Mouse (Mus musculus) macrophage (primary cell): Measurements from ENCODE around the gene Zfp873. TPM values are rescaled to one million over a fixed set of nuclear protein-coding genes. Genes with fewer than 3 reads are reported as not detected.
"Not testable (repeated sequence)": the region's sequence is repeated elsewhere in the genome, so short reads cannot be mapped to it uniquely, and the experiment has no call there.

Experiments used
- H3K27ac ChIP-seq: fragments of 350-480 bp; formaldehyde crosslinking; 2 replicates; pipeline ENCODE4 v1.9.0; 2021
- H3K36me3 ChIP-seq: fragments of 350-480 bp; formaldehyde crosslinking; 2 replicates; pipeline ENCODE4 v1.9.0; 2021; ENCODE audit errors: inconsistent target
- H3K4me3 ChIP-seq: fragments of 350-480 bp; formaldehyde crosslinking; 2 replicates; pipeline ENCODE4 v1.9.0; 2021; ENCODE audit errors: inconsistent target
- H3K79me2 ChIP-seq: fragments of 350-480 bp; formaldehyde crosslinking; 2 replicates; pipeline ENCODE4 v1.9.0; 2021; ENCODE audit errors: inconsistent target
- WGBS: methylation state at CpG from one replicate; pipeline ENCODE4 v1.1.7; 2026; ENCODE audit warnings: inconsistent platforms; ENCODE audit not compliant: missing documents; 5-methylcytosine and 5-hydroxymethylcytosine counted together
- polyA plus RNA-seq: library from polyadenylated mRNA; stranded (reverse); fragments of 250-400 nt; gene quantifications from 3 replicates; pipeline ENCODE4 v1.2.4, GENCODE M21; 2018; ENCODE audit warnings: inconsistent platforms
- total RNA-seq, 78 experiments: library from RNA; depleted of rRNA; stranded (reverse); fragments of 250-400 nt; gene quantifications; 1 replicate in 9 of 78; 2 replicates in 24 of 78; 3 replicates in 43 of 78; 4 replicates in 2 of 78; pipeline ENCODE4 v1.2.4; 2018; ENCODE audit warnings: inconsistent platforms in 56 of 78

Zfp873 gene
- 10 to 100 TPM in 8 of 26 experiments, 1 to 10 TPM in 12, under 1 TPM in 5, not detected in 1; 0.25 to 16.8 (median 6.5) TPM for total RNA-seq (2018; cell fraction: chromatin; rRNA removed)
- 1 to 10 TPM in 23 of 26 experiments, under 1 TPM in 3; 0.86 to 4.4 (median 3.1) TPM for total RNA-seq (2018; cell fraction: cytosol; rRNA removed)
- total RNA-seq (2018; cell fraction: nucleus; rRNA removed) = 10 to 100 TPM in 5 of 26 experiments, 1 to 10 TPM in 17, under 1 TPM in 4; 0.34 to 18.5 (median 3.5) TPM
- polyA plus RNA-seq = 2.8 to 3.9 TPM (median 3.2 TPM) in 3 replicates

DNA sequence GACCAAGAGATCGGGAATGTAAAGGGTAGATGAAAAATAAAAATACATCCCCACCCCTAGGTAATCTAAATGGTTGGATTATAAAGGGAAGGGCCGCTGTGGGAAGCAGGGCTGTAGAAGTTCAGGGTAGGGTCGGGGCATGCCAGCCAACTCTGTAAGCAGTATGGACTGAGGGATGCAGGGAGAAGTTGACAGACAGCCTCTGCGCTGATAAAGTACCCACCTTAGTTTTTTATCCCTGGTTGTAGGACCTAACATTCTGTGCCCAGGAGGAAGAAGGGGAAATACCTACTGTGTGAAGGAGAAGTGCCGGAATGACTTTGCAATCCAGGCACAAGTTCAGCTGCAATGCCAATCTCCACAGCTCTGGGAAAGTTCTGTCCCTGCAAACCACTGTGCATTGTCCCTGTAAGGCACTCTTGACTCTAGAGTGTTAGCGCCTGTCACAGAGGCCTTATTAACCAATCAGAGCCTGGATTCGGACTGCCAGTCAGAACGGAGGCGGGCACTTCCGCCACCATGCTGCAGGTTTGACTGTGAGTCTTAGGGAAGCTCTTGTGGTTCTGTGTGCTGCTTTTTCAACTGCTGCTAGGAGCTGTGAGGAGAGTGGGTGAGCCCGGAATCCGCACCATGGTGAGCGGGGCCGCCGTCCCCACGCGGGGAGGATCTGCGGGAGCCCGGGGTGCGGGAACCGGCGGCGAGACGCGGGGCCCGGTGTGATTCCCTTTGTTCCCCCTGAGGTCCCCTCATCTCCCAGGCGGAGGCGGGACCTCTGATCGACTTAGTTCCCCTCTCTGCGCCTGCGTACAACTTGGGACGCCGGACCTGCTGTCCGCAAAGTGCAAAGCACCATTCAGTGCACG, at the start of gene Zfp873:
Zfp873 (plus strand) TSS at position 527 of the 863 bp plus-strand sequence.
- no peaks in the 10 kb centered on the region; the same call in 1 of the 2 replicates for H3K79me2 ChIP-seq
- 9% methylated on average over 35 of the region's 35 CpGs for WGBS
- peak within 1 kb of the TSS; percentile 46 for H3K4me3 ChIP-seq
- no peaks in the 10 kb centered on the region for H3K36me3 ChIP-seq
- peak within 1 kb of the TSS; percentile 7; the same call in 1 of the 2 replicates for H3K27ac ChIP-seq

DNA sequence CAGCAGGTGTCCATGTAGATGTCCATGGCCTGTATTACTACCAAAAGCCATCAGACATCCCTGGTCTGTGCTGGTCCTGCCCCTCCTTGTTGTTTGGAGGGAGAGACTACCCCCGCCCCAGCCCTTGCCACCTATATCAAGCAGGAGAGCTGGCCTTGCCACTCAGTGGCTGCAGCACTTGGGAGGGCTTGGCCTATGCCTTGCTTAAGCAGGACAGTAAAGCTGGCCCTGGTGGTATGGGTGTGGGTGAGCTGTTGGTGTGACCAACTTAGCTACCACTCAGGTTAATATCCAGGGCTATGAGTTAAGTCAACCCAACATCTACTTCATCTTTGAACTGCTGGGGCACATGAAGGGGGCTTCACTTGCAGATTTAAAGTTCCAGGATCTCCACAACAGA, 44.7 kb upstream of the Zfp873 start:
- H3K27ac ChIP-seq, H3K36me3 ChIP-seq, H3K79me2 ChIP-seq, H3K4me3 ChIP-seq: not testable (repeated sequence)
- WGBS = 80% methylated on average over 1 of the region's 1 CpGs

DNA sequence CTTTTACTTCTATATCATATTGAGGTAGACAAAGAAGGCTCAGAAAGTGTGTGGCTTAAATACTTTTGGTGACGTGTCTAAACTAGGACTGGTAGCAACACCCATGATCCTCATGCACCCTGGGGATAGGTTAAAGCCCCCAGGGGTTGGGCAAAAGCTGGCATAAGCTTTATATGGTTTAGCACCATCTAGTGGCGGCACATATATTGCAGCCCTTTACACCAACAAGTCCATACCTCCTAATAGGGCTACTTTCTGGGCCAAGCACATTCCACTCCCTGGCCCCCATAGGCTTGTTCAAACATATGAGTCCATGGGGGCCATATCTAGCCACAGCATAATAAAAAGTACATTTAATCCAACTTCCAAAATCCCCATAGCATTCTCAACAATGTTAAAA, 43.1 kb upstream of the Zfp873 start:
- H3K36me3 ChIP-seq, H3K4me3 ChIP-seq, H3K27ac ChIP-seq, H3K79me2 ChIP-seq: not testable (repeated sequence)
- WGBS = 100% methylated on average over 1 of the region's 2 CpGs

GRCm38 (mm10) chr10:82042191-82042590, 5.7 kb upstream of the Zfp873 start:
- no peaks in the 10 kb centered on the region for H3K79me2 ChIP-seq
- WGBS = 90% methylated on average over 2 of the region's 2 CpGs
- H3K36me3 ChIP-seq = no peaks in the 10 kb centered on the region
- H3K4me3 ChIP-seq = no peak overlapping the region
- H3K27ac ChIP-seq = no peak overlapping the region

GRCm38 (mm10) chr10:82046603-82047002, 1.3 kb upstream of the Zfp873 start:
- H3K27ac ChIP-seq = no peak overlapping the region
- 92% methylated on average over 3 of the region's 3 CpGs for WGBS
- no peaks in the 10 kb centered on the region for H3K36me3 ChIP-seq
- no peak overlapping the region for H3K4me3 ChIP-seq
- H3K79me2 ChIP-seq = no peaks in the 10 kb centered on the region; the same call in 1 of the 2 replicates

DNA sequence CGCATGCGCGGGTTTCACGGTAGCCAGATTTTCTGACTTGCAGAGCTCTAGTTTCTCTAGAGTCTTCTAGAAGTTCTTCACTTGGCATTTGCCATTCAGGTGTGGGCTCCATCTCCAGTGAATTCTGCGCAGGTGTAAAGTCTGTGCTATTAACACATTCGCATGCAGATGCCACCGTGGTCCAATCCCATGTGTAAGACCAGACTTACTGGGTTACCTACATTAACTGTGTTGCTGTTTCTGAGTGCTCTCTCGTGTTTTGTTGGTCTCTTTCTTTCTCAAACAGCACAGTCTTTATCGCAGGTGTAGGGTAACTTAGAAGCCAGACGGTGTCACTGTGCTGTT, 509 bp downstream of the Zfp873 start:
- Histone ChIP-seq H3K27ac (peak overlapping the region; percentile 7; the same call in 1 of the 2 replicates), H3K4me3 (peak overlapping the region; percentile 46)
- whole genome bisulfite sequencing = 23% methylated on average over 10 of the region's 10 CpGs
- H3K79me2 ChIP-seq, H3K36me3 ChIP-seq: not testable (repeated sequence)

- not testable (repeated sequence) for H3K27ac ChIP-seq, H3K36me3 ChIP-seq, H3K79me2 ChIP-seq
- WGBS = 42% methylated on average over 21 of the region's 42 CpGs
- H3K4me3 ChIP-seq = peak within 1 kb of the TSS; percentile 14; the same call in 1 of the 2 replicates
These were observed 35.1 kb downstream of the Zfp873 start, which contains the start of gene BC024063 for GRCm38 (mm10) chr10:82082728-82083621. Gene BC024063 (plus strand): TSS chr10:82083353.

GRCm38 (mm10) chr10:82083622-82083971, 35.7 kb downstream of the Zfp873 start:
- WGBS = 44% methylated on average over 9 of the region's 14 CpGs
- peak overlapping the region; percentile 14; the same call in 1 of the 2 replicates for H3K4me3 ChIP-seq
- H3K79me2 ChIP-seq, H3K27ac ChIP-seq, H3K36me3 ChIP-seq: not testable (repeated sequence)

Other genes with a start within 250 kb of the Zfp873 start
- 0.66 to 0.87 TPM (median 0.84 TPM) in 3 replicates for gene Gm4767, start 235.9 kb upstream of the Zfp873 start, polyA plus RNA-seq
- 2.3 to 3.4 TPM (median 2.4 TPM) in 3 replicates for gene Gm32687, start 184.2 kb upstream of the Zfp873 start, polyA plus RNA-seq
- 0.28 to 0.57 TPM (median 0.36 TPM) in 3 replicates for gene Zfp781, start 117.6 kb upstream of the Zfp873 start, polyA plus RNA-seq
- gene BC024063, start 35.2 kb downstream of the Zfp873 start, polyA plus RNA-seq = 0.35 to 0.70 TPM (median 0.36 TPM) in 3 replicates
- 1.6 to 3.3 TPM (median 3.0 TPM) in 3 replicates for gene AU041133, start 79.9 kb downstream of the Zfp873 start, polyA plus RNA-seq
- gene Zfp938, start 193.2 kb downstream of the Zfp873 start, polyA plus RNA-seq = 3.5 to 5.7 TPM (median 4.6 TPM) in 3 replicates